Mouse (Mus musculus) lung, postnatal 0 days (tissue): ENCODE measurements around the gene Wnt11.

Experiments used
- CTCF ChIP-seq: IDR thresholded peaks from 2 replicates; pipeline ENCODE4 v1.5.1; 2016; ENCODE audit warnings: antibody characterized with exemption, mild to moderate bottlenecking
- EP300 ChIP-seq: IDR thresholded peaks from 2 replicates; pipeline ENCODE4 v1.6.1; 2016; ENCODE audit warnings: antibody characterized with exemption, mild to moderate bottlenecking, control low read depth

GRCm38 (mm10) chr7:98850388-98850787, 15.5 kb downstream of the Wnt11 start:
- TF ChIP-seq EP300 = no peak
- no peak for TF ChIP-seq CTCF
